Mouse (Mus musculus) forebrain, postnatal 0 days (tissue): ENCODE data around the gene Phgdh. TPM values are rescaled to one million over a fixed set of nuclear protein-coding genes. Genes with fewer than 3 reads are reported as not detected.
A peak's percentile ranks its signal among the peaks of the same experiment; 100 is the strongest.

ENCODE experiments used
- ATAC-seq: fragments of 200-750 bp; cut with Nextera tagmentation; 2 replicates; pipeline ENCODE4 v1.8.0; 2017; ENCODE audit warnings: mild to moderate bottlenecking, moderate library complexity
- DNase-seq: peaks from one replicate; pipeline ENCODE4 v3.0.0-alpha.2; 2015
- H3K27ac ChIP-seq: fragments of 300-500 bp; sonication (generic); 2 replicates; pipeline ENCODE4 v1.5.1; 2014; ENCODE audit warnings: low read depth, mild to moderate bottlenecking, antibody characterized with exemption, low read length, moderate library complexity, mixed read lengths
- H3K27me3 ChIP-seq: fragments of 300-500 bp; sonication (generic); 2 replicates; pipeline ENCODE4 v1.6.1; 2014; ENCODE audit warnings: mild to moderate bottlenecking, low read length, mixed read lengths; ENCODE audit not compliant: insufficient read depth
- H3K36me3 ChIP-seq: fragments of 300-500 bp; sonication (generic); 2 replicates; pipeline ENCODE4 v1.6.1; 2014; ENCODE audit warnings: mild to moderate bottlenecking, moderate library complexity; ENCODE audit not compliant: insufficient read depth
- H3K4me1 ChIP-seq: fragments of 300-500 bp; sonication (generic); 2 replicates; pipeline ENCODE4 v1.6.1; 2014; ENCODE audit warnings: antibody characterized with exemption; ENCODE audit not compliant: insufficient read depth
- H3K4me2 ChIP-seq: fragments of 300-500 bp; sonication (generic); 2 replicates; pipeline ENCODE4 v1.6.1; 2014; ENCODE audit warnings: low read depth, mild to moderate bottlenecking, moderate library complexity
- H3K4me3 ChIP-seq: fragments of 300-500 bp; sonication (generic); 2 replicates; pipeline ENCODE4 v1.5.1; 2014; ENCODE audit warnings: low read depth, low read length, mixed read lengths
- H3K9ac ChIP-seq: fragments of 300-500 bp; sonication (generic); 2 replicates; pipeline ENCODE4 v1.6.1; 2014; ENCODE audit warnings: mild to moderate bottlenecking
- H3K9me3 ChIP-seq: fragments of 300-500 bp; sonication (generic); 2 replicates; pipeline ENCODE4 v1.6.1; 2016; ENCODE audit warnings: low read length
- CTCF ChIP-seq: sonication (generic); IDR thresholded peaks from 2 replicates; pipeline ENCODE4 v1.5.1; 2016; ENCODE audit warnings: antibody characterized with exemption, control low read depth, low read depth
- WGBS: fragments of 180-500 bp; shearing (Covaris S2); extraction: QIAGEN DNeasy Blood & Tissue Kit; methylation state at CpG from one replicate; pipeline ENCODE4 v1.1.7; 2014; 5-methylcytosine and 5-hydroxymethylcytosine counted together
- polyA plus RNA-seq: library from polyadenylated mRNA; unstranded; fragments of >200 nt; fragmentation: Nextera tagmentation; extraction: Ambion mirVana; gene quantifications from 2 replicates; pipeline ENCODE4 v1.2.1, GENCODE M21; 2015
- total RNA-seq: library from RNA; depleted of rRNA; stranded (reverse); fragments of >200 nt; gene quantifications from 2 replicates; pipeline ENCODE4 v1.2.3, GENCODE M21; 2014

Phgdh gene
- total and polyA plus RNA-seq, 2 experiments from 2014 or later: 151 to 160 TPM

- Histone ChIP-seq H3K4me2 (no peak overlapping the region), H3K27me3 (no peaks in the 10 kb centered on the region), H3K9me3 (no peaks in the 10 kb centered on the region), H3K9ac (no peak overlapping the region), H3K4me3 (no peak overlapping the region), H3K27ac (no peak overlapping the region), H3K36me3 (no peaks in the 10 kb centered on the region), H3K4me1 (no peaks in the 10 kb centered on the region)
- 87% methylated on average over 6 of the region's 6 CpGs for WGBS
- TF ChIP-seq CTCF: no peak
- ATAC-seq: no peak
- DNase-seq: no peak
These were observed 8.3 kb upstream of the Phgdh start for GRCm38 (mm10) chr3:98348106-98348505.

GRCm38 (mm10) chr3:98343235-98343634, 3.4 kb upstream of the Phgdh start:
- Histone ChIP-seq H3K27ac (no peak overlapping the region), H3K9me3 (no peaks in the 10 kb centered on the region), H3K27me3 (no peaks in the 10 kb centered on the region), H3K9ac (no peak overlapping the region), H3K4me3 (no peak overlapping the region), H3K36me3 (no peaks in the 10 kb centered on the region), H3K4me2 (no peak overlapping the region), H3K4me1 (no peaks in the 10 kb centered on the region)
- 89% methylated on average over 3 of the region's 3 CpGs for WGBS
- DNase-seq (no peak), ATAC-seq (no peak)
- no peak for TF ChIP-seq CTCF

GRCm38 (mm10) chr3:98340818-98341594, 1.2 kb upstream of the Phgdh start:
- H3K9me3 ChIP-seq: no peaks in the 10 kb centered on the region
- H3K27me3 ChIP-seq: no peaks in the 10 kb centered on the region
- H3K27ac ChIP-seq: no peak overlapping the region
- no peak for ATAC-seq
- no peak overlapping the region for H3K9ac ChIP-seq
- H3K36me3 ChIP-seq: no peaks in the 10 kb centered on the region
- H3K4me3 ChIP-seq: no peak overlapping the region
- TF ChIP-seq CTCF: no peak
- no peaks in the 10 kb centered on the region for H3K4me1 ChIP-seq
- H3K4me2 ChIP-seq: no peak overlapping the region
- no peak for DNase-seq
- WGBS: 87% methylated on average over 17 of the region's 17 CpGs

- ATAC-seq (peak; percentile 82), DNase-seq (peak; percentile 71)
- Histone ChIP-seq H3K27me3 (no peaks in the 10 kb centered on the region), H3K36me3 (no peaks in the 10 kb centered on the region), H3K27ac (peak overlapping the region; percentile 36), H3K9ac (peak overlapping the region; percentile 58), H3K9me3 (no peaks in the 10 kb centered on the region), H3K4me2 (peak overlapping the region; percentile 90), H3K4me1 (no peaks in the 10 kb centered on the region), H3K4me3 (peak overlapping the region; percentile 48)
- WGBS: 1% methylated on average over 46 of the region's 46 CpGs
- TF ChIP-seq CTCF: no peak
These were observed 589 bp downstream of the Phgdh start for GRCm38 (mm10) chr3:98339097-98339705.

GRCm38 (mm10) chr3:98338584-98339041, 1.2 kb downstream of the Phgdh start:
- Histone ChIP-seq H3K4me3 (peak overlapping the region; percentile 48), H3K9ac (peak overlapping the region; percentile 58), H3K4me2 (peak overlapping the region; percentile 90), H3K27ac (peak overlapping the region; percentile 36; the same call in 1 of the 2 replicates), H3K4me1 (no peaks in the 10 kb centered on the region), H3K9me3 (no peaks in the 10 kb centered on the region), H3K36me3 (no peaks in the 10 kb centered on the region), H3K27me3 (no peaks in the 10 kb centered on the region)
- ATAC-seq (peak; percentile 29), DNase-seq (peak; percentile 52)
- TF ChIP-seq CTCF: no peak
- WGBS: 3% methylated on average over 15 of the region's 15 CpGs

- TF ChIP-seq CTCF: no peak
- Histone ChIP-seq H3K9me3 (no peaks in the 10 kb centered on the region), H3K36me3 (no peaks in the 10 kb centered on the region), H3K4me2 (peak overlapping the region; percentile 90), H3K27me3 (no peaks in the 10 kb centered on the region), H3K4me3 (no peak overlapping the region), H3K27ac (peak overlapping the region; percentile 40; the same call in 1 of the 2 replicates), H3K9ac (no peak overlapping the region), H3K4me1 (no peaks in the 10 kb centered on the region)
- peak; percentile 45 for DNase-seq
- ATAC-seq: peak; percentile 62
- 57% methylated on average over 22 of the region's 22 CpGs for WGBS
These were observed 2.8 kb downstream of the Phgdh start for GRCm38 (mm10) chr3:98336661-98337654.
